Mouse (Mus musculus): Measurements from ENCODE around the gene Smarca4. TPM values are rescaled to one million over a fixed set of nuclear protein-coding genes. Genes with fewer than 3 reads are reported as not detected.

The Smarca4 gene
- total and polyA plus RNA-seq, 2 experiments from 2014 or later, result 22.2 to 55.9 TPM

- Histone ChIP-seq H3K27ac (ENCODE audit: low read depth) (no peak overlapping the region), H3K9me3 (replicated peaks; ENCODE audit: control insufficient read depth, low read length) (no peaks in the 10 kb centered on the region), H3K4me3 (ENCODE audit: low read depth, low read length) (no peak overlapping the region), H3K9ac (replicated peaks; ENCODE audit: low read depth, low read length) (no peak overlapping the region), H3K4me1 (ENCODE audit: control insufficient read depth, insufficient read depth) (peaks cover 8% of the 10 kb centered on the region; the same call in 1 of the 2 replicates), H3K36me3 (replicated peaks; ENCODE audit: control insufficient read depth, insufficient read depth, low read length) (peaks cover 73% of the 10 kb centered on the region), H3K4me2 (ENCODE audit: low read depth, low read length) (no peak overlapping the region), H3K27me3 (ENCODE audit: control insufficient read depth, insufficient read depth, low read length) (no peaks in the 10 kb centered on the region)
- ATAC-seq (ENCODE audit: insufficient read depth, low read depth), result no peak
- TF ChIP-seq EP300 (IDR thresholded peaks at IDR 0.05; ENCODE audit: low read depth), result no peak
- no peak for TF ChIP-seq CTCF (IDR thresholded peaks at IDR 0.05; ENCODE audit: low read depth)
- DNase-seq (ENCODE audit: low spot score), result no peak
- 83% methylated on average over 17 of the region's 17 CpGs for WGBS
These were observed 117.5 kb downstream of the Smarca4 start for GRCm38 (mm10) chr9:21733446-21733845.

GRCm38 (mm10) chr9:21733989-21734388, 118.0 kb downstream of the Smarca4 start:
- Histone ChIP-seq H3K36me3 (replicated peaks; ENCODE audit: control insufficient read depth, insufficient read depth, low read length) (peaks cover 78% of the 10 kb centered on the region), H3K4me1 (ENCODE audit: control insufficient read depth, insufficient read depth) (peaks cover 5% of the 10 kb centered on the region; the same call in 1 of the 2 replicates), H3K9ac (replicated peaks; ENCODE audit: low read depth, low read length) (no peak overlapping the region), H3K27ac (ENCODE audit: low read depth) (no peak overlapping the region), H3K27me3 (ENCODE audit: control insufficient read depth, insufficient read depth, low read length) (no peaks in the 10 kb centered on the region), H3K4me3 (ENCODE audit: low read depth, low read length) (no peak overlapping the region), H3K4me2 (ENCODE audit: low read depth, low read length) (no peak overlapping the region), H3K9me3 (replicated peaks; ENCODE audit: control insufficient read depth, low read length) (no peaks in the 10 kb centered on the region)
- TF ChIP-seq CTCF (IDR thresholded peaks at IDR 0.05; ENCODE audit: low read depth), result no peak
- TF ChIP-seq EP300 (IDR thresholded peaks at IDR 0.05; ENCODE audit: low read depth), result no peak
- WGBS, result 97% methylated on average over 7 of the region's 7 CpGs
- DNase-seq (ENCODE audit: low spot score), result no peak
- ATAC-seq (ENCODE audit: insufficient read depth, low read depth), result no peak

- no peak for ATAC-seq (ENCODE audit: insufficient read depth, low read depth)
- Histone ChIP-seq H3K4me1 (ENCODE audit: control insufficient read depth, insufficient read depth) (no peaks in the 10 kb centered on the region), H3K27ac (ENCODE audit: low read depth) (no peak overlapping the region), H3K9ac (replicated peaks; ENCODE audit: low read depth, low read length) (no peak overlapping the region), H3K4me2 (ENCODE audit: low read depth, low read length) (no peak overlapping the region), H3K36me3 (replicated peaks; ENCODE audit: control insufficient read depth, insufficient read depth, low read length) (peaks cover 89% of the 10 kb centered on the region), H3K27me3 (ENCODE audit: control insufficient read depth, insufficient read depth, low read length) (no peaks in the 10 kb centered on the region), H3K9me3 (replicated peaks; ENCODE audit: control insufficient read depth, low read length) (no peaks in the 10 kb centered on the region), H3K4me3 (ENCODE audit: low read depth, low read length) (no peak overlapping the region)
- no peak for DNase-seq (ENCODE audit: low spot score)
- 92% methylated on average over 14 of the region's 14 CpGs for WGBS
- TF ChIP-seq EP300 (IDR thresholded peaks at IDR 0.05; ENCODE audit: low read depth) (no peak), CTCF (IDR thresholded peaks at IDR 0.05; ENCODE audit: low read depth) (no peak)
These were observed 119.2 kb downstream of the Smarca4 start for GRCm38 (mm10) chr9:21735126-21735525.

GRCm38 (mm10) chr9:21736580-21736979, 120.6 kb downstream of the Smarca4 start:
- no peak for ATAC-seq (ENCODE audit: insufficient read depth, low read depth)
- WGBS, result 77% methylated on average over 3 of the region's 3 CpGs
- Histone ChIP-seq H3K36me3 (replicated peaks; ENCODE audit: control insufficient read depth, insufficient read depth, low read length) (peaks cover 92% of the 10 kb centered on the region), H3K9ac (replicated peaks; ENCODE audit: low read depth, low read length) (no peak overlapping the region), H3K4me1 (ENCODE audit: control insufficient read depth, insufficient read depth) (no peaks in the 10 kb centered on the region), H3K4me2 (ENCODE audit: low read depth, low read length) (no peak overlapping the region), H3K27ac (ENCODE audit: low read depth) (no peak overlapping the region), H3K4me3 (ENCODE audit: low read depth, low read length) (no peak overlapping the region), H3K9me3 (replicated peaks; ENCODE audit: control insufficient read depth, low read length) (no peaks in the 10 kb centered on the region), H3K27me3 (ENCODE audit: control insufficient read depth, insufficient read depth, low read length) (no peaks in the 10 kb centered on the region)
- TF ChIP-seq CTCF (IDR thresholded peaks at IDR 0.05; ENCODE audit: low read depth), result no peak
- TF ChIP-seq EP300 (IDR thresholded peaks at IDR 0.05; ENCODE audit: low read depth), result no peak
- DNase-seq (ENCODE audit: low spot score), result no peak

- no peak for DNase-seq (ENCODE audit: low spot score)
- TF ChIP-seq EP300 (IDR thresholded peaks at IDR 0.05; ENCODE audit: low read depth) (no peak), CTCF (IDR thresholded peaks at IDR 0.05; ENCODE audit: low read depth) (no peak)
- 90% methylated on average over 10 of the region's 10 CpGs for WGBS
- Histone ChIP-seq H3K9me3 (replicated peaks; ENCODE audit: control insufficient read depth, low read length) (no peaks in the 10 kb centered on the region), H3K27ac (ENCODE audit: low read depth) (no peak overlapping the region), H3K9ac (replicated peaks; ENCODE audit: low read depth, low read length) (no peak overlapping the region), H3K4me1 (ENCODE audit: control insufficient read depth, insufficient read depth) (no peaks in the 10 kb centered on the region), H3K4me3 (ENCODE audit: low read depth, low read length) (no peak overlapping the region), H3K36me3 (replicated peaks; ENCODE audit: control insufficient read depth, insufficient read depth, low read length) (peaks cover 92% of the 10 kb centered on the region), H3K27me3 (ENCODE audit: control insufficient read depth, insufficient read depth, low read length) (no peaks in the 10 kb centered on the region), H3K4me2 (ENCODE audit: low read depth, low read length) (no peak overlapping the region)
- no peak for ATAC-seq (ENCODE audit: insufficient read depth, low read depth)
These were observed 121.2 kb downstream of the Smarca4 start for GRCm38 (mm10) chr9:21737188-21737587.

GRCm38 (mm10) chr9:21738776-21739175, 122.8 kb downstream of the Smarca4 start:
- no peak overlapping the region for H3K4me2 ChIP-seq (ENCODE audit: low read depth, low read length)
- H3K9ac ChIP-seq (replicated peaks; ENCODE audit: low read depth, low read length), result no peak overlapping the region
- no peak for TF ChIP-seq EP300 (IDR thresholded peaks at IDR 0.05; ENCODE audit: low read depth)
- no peak for TF ChIP-seq CTCF (IDR thresholded peaks at IDR 0.05; ENCODE audit: low read depth)
- H3K27me3 ChIP-seq (ENCODE audit: control insufficient read depth, insufficient read depth, low read length), result no peaks in the 10 kb centered on the region
- WGBS, result 51% methylated on average over 7 of the region's 7 CpGs
- no peaks in the 10 kb centered on the region for H3K4me1 ChIP-seq (ENCODE audit: control insufficient read depth, insufficient read depth)
- peak; percentile 49; the same call in 1 of the 2 replicates for ATAC-seq (ENCODE audit: insufficient read depth, low read depth)
- no peaks in the 10 kb centered on the region for H3K9me3 ChIP-seq (replicated peaks; ENCODE audit: control insufficient read depth, low read length)
- no peak for DNase-seq (ENCODE audit: low spot score)
- H3K4me3 ChIP-seq (ENCODE audit: low read depth, low read length), result no peak overlapping the region
- peaks cover 89% of the 10 kb centered on the region for H3K36me3 ChIP-seq (replicated peaks; ENCODE audit: control insufficient read depth, insufficient read depth, low read length)
- H3K27ac ChIP-seq (ENCODE audit: low read depth), result no peak overlapping the region
